19 mouse cellular contexts compared by ENCODE assay signal in the genomic region with DNA sequence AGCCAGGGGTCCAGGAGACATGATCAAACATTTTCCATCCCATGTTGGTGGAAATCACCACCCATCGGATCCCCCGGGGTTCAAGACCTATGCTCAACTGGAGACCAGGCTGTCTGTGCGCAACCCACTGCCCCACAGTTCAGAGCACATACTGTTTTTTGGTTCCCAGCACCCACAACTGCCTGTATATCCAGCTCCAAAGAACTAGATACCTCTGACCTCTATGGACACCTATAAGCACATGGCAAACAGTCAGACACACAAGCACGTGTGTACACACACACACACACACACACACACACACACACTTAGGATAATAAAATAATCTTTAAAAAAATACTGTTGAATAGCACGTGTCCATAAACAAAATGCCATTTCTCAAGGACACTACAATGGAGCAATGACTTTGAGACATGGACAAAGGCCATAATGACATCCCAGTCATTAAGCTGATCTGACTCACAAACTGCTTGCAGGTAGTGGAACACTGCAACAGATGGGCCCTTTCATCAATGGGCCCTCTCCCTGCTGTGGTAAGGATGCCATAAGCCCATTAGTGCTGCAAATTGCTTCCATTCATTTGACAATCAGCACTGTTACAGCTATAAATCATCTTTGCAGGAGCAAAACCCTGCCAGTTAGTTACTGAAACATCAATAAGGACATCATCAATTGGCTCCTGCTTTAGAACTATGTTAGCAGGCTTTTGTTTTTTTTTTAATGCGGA.
DNase-seq lines count a peak whose midpoint lies in the region; ATAC-seq lines count a peak whose summit lies in the region.
"Had no signal": no experiment of that assay in that cellular context is flagged by ENCODE, and none has a peak within 500 bp of the region (broad histone marks: within the 10 kb centered on the region; RNA-seq: fewer than 3 reads in every experiment).

No protein-coding gene starts in this region.

- H3K4me3 ChIP-seq in hindbrain, embryonic 15.5 days = no peak overlapping the region
- H3K4me3 ChIP-seq: embryonic facial prominence, embryonic 12.5 days; limb, embryonic 15.5 days; midbrain, embryonic 15.5 days had no signal

- H3K4me2 ChIP-seq in hindbrain, embryonic 15.5 days = no peak overlapping the region
- H3K4me2 ChIP-seq: embryonic facial prominence, embryonic 12.5 days; limb, embryonic 15.5 days; midbrain, embryonic 15.5 days had no signal

- peak; percentile 27 for DNase-seq in embryo, embryonic 10.5 days (ENCODE audit: low spot score)
- no peak for DNase-seq in embryo, embryonic 11 days
- DNase-seq in left cerebral cortex, postnatal 4 days = peak; percentile 6
- no peak for DNase-seq in left cerebral cortex, adult 18-20 months (ENCODE audit: low spot score in 2 of 2)
- DNase-seq in retina, adult 2 months (ENCODE audit: low read depth, low spot score) = peak; percentile 15
- no peak for DNase-seq in heart, adult 9 months (ENCODE audit: low spot score in 2 of 2)
- DNase-seq in spleen, postnatal 10 days (ENCODE audit: low spot score in 2 of 2) = no peak
- DNase-seq: cerebellum, postnatal 36 days; heart, adult 18-20 months; kidney, postnatal 14 days; lung, adult 18-20 months; right cerebral cortex, postnatal 4 days; thymus, adult 18-20 months had no signal

- peak; percentile 47; the same call in 1 of the 2 replicates for ATAC-seq in hindbrain, embryonic 15.5 days (ENCODE audit: low FRiP score, low read depth)
- ATAC-seq: intestine, embryonic 16.5 days; midbrain, embryonic 15.5 days had no signal

- no peak overlapping the region for H3K9ac ChIP-seq in hindbrain, embryonic 15.5 days
- H3K9ac ChIP-seq: embryonic facial prominence, embryonic 12.5 days; limb, embryonic 15.5 days; midbrain, embryonic 15.5 days had no signal

- H3K27ac ChIP-seq in hindbrain, embryonic 15.5 days (replicated peaks) = no peak overlapping the region
- H3K27ac ChIP-seq: embryonic facial prominence, embryonic 12.5 days; limb, embryonic 15.5 days; macrophage; midbrain, embryonic 15.5 days had no signal

- no peaks in the 10 kb centered on the region for H3K27me3 ChIP-seq in hindbrain, embryonic 15.5 days
- H3K27me3 ChIP-seq: embryonic facial prominence, embryonic 12.5 days; limb, embryonic 15.5 days; midbrain, embryonic 15.5 days had no signal

- no peaks in the 10 kb centered on the region for H3K9me3 ChIP-seq in hindbrain, embryonic 15.5 days
- H3K9me3 ChIP-seq: embryonic facial prominence, embryonic 12.5 days; limb, embryonic 15.5 days; midbrain, embryonic 15.5 days had no signal

- H3K4me1 ChIP-seq in hindbrain, embryonic 15.5 days (replicated peaks) = peaks cover 13% of the 10 kb centered on the region
- H3K4me1 ChIP-seq: embryonic facial prominence, embryonic 12.5 days; limb, embryonic 15.5 days had no signal

- intact Hi-C loops in left cerebral cortex, postnatal 4 days (cut with DNase I) = no loop called here

- 82% methylated on average over 6 of the region's 6 CpGs for WGBS in hindbrain, embryonic 15.5 days

- H3K36me3 ChIP-seq in hindbrain, embryonic 15.5 days = no peaks in the 10 kb centered on the region
- H3K36me3 ChIP-seq: embryonic facial prominence, embryonic 12.5 days; limb, embryonic 15.5 days; midbrain, embryonic 15.5 days had no signal

Comparison
In these comparisons a context has a peak if more than half of its experiments do, and no peak if none do; other contexts are left out.
1. DNase-seq: peak in embryo, embryonic 10.5 days (single experiment), left cerebral cortex, postnatal 4 days (single experiment) and retina, adult 2 months (single experiment); none in embryo, embryonic 11 days (single experiment), left cerebral cortex, adult 18-20 months (0 of 2), heart, adult 9 months (0 of 2) and spleen, postnatal 10 days (0 of 2).